Mouse (Mus musculus): Measurements from ENCODE around the gene Trim50.
"Not testable (repeated sequence)": the region's sequence is repeated elsewhere in the genome, so short reads cannot be mapped to it uniquely, and the experiment has no call there.

Trim50 gene

GRCm38 (mm10) chr5:135369196-135369595, 16.1 kb downstream of the Trim50 start:
- DNase-seq (ENCODE audit: low read depth, low spot score) = not testable (repeated sequence)

DNA sequence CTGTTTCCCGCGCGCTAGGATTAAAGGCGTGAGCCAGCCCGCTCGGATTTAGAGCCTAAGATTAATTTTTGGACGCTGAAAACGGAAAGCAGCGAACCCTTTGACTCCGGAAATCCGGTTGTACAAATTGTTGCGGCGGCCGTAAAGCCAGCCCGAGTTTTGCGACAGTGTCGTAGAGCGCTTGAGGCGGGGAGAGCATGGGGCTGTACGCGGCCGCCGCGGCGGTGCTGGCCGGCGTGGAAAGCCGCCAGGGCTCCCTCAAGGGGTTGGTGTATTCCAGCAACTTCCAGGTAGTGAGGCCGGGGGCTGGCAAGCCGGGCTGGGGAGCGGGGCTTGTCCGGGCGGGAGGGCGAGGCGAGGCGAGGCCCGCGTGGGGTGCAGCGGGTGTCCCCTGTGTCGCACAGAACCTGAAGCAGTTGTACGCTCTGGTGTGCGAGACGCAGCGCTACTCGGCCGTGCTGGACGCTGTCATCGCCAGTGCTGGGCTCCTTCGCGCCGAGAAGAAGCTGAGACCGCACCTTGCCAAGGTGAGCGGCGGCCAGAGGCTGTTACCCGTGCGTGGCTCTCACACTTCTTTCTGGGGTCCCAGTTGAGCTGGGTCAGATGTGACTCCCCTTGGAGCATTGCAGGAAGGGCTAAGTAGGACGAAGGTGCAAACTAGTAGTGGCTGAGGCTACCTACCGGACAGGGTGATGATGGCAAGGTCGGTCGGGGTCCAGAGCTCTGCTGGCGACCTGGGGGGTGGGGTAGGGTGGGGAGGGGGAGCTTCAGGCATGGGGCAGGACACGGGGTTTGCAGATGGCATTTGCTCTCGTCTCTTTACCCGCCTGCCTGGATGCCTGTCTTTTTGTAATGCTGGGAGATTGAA, 16.9 kb downstream of the Trim50 start, which contains the start of gene Nsun5:
Nsun5 (plus strand) TSS at position 167 of the 868 bp plus-strand sequence.
- peak; percentile 97 for DNase-seq (ENCODE audit: low read depth, low spot score)

DNA sequence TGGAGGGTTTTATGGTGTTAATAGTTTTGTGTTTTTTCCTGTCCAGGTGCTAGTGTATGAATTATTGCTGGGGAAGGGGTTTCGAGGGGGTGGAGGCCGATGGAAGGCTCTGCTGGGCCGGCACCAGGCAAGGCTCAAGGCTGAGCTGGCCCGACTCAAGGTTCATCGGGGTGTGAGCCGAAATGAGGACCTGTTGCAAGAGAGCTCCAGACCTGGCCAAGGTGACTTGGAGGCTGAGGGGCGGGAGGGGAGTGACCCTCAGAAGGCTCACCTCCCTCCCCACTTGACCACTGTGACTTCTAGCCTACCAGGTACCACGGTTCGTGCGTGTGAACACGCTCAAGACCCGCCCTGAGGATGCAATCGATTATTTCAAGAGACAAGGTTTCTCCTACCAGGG, 18.1 kb downstream of the Trim50 start:
- no peak for DNase-seq (ENCODE audit: low read depth, low spot score)

GRCm38 (mm10) chr5:135373601-135374000, 20.5 kb downstream of the Trim50 start:
- no peak for DNase-seq (ENCODE audit: low read depth, low spot score)

DNA sequence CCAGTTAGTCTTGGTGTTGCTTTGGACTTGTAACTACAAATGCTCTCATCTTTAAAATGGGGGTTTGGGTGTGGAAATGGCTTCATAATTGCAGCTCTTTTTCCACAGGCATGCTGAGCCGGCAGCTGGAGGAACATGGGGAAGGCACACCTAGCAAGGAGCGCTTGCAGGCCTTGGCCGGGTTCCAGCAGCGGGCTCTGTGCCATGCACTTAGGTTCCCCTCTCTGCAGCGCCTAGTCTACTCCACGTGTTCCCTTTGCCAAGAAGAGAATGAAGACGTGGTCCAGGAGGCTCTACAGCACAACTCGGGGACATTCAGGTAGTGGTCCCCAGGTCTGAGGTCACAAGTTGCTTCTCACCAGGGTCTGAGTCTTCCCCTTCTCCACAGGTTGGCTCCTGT, 22.1 kb downstream of the Trim50 start:
- no peak for DNase-seq (ENCODE audit: low read depth, low spot score)

DNA sequence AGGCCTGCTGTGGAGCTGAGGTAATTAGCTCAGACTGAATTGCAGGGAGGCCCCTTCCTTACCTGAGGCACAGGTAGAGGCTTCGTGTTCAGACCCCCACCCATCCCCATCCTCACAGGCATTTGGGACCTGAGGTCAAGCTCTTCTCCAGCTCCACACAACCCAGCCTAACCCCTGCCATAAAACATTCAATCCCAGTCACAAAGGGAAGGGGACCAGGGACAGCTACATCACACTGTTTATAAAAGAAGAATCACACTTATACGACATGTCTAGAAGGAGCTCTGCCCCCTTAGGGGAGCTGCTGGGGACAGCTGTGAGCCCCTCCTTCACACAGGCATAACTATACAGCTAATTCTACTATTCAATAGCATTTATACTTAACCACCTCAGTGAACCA, 23.2 kb downstream of the Trim50 start:
- no peak for DNase-seq (ENCODE audit: low read depth, low spot score)

GRCm38 (mm10) chr5:135380681-135381080, 27.6 kb downstream of the Trim50 start:
- DNase-seq (ENCODE audit: low read depth, low spot score) = no peak

- DNase-seq (ENCODE audit: low read depth, low spot score) = no peak
Measured at GRCm38 (mm10) chr5:135381356-135381925, 28.3 kb downstream of the Trim50 start.

DNA sequence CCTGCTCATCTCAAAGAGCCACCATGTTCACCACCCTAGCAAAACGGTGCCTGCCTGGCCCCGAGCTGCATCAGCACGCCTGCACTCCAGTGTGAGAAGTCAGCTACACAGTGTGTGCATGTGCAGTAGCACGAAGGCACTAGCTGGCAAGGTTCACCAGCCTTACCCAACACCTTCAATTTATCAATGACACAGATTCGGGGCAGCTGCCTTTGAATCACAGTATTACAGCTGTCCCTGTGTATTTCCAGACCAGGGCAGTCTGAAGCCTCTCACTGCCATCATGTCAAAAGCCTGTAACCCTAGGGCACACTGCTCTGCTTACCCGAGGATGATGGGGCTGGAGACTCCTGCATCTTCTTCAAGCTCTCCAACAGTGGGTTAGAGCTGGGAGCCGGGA, 29.7 kb downstream of the Trim50 start:
- no peak for DNase-seq (ENCODE audit: low read depth, low spot score)

DNA sequence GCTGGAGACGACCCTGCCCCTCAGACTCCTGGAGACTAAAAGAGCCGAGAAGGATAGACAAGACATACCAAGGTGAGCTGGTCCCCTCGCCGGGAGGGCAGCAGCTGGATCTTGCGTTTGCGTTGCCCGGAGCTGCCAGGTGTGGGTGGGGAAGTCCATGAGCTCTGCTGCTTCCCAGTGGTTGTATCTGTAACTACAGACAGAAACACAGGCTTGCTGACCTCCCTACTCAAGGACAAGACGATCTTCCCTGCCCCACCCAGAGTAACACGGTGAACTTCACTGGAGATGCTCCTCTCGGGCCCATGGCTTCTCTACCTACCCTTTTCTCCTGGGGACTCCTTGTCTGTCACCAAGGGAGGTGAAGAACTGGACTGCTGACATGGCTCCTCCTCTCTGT, 30.7 kb downstream of the Trim50 start:
- no peak for DNase-seq (ENCODE audit: low read depth, low spot score)

DNA sequence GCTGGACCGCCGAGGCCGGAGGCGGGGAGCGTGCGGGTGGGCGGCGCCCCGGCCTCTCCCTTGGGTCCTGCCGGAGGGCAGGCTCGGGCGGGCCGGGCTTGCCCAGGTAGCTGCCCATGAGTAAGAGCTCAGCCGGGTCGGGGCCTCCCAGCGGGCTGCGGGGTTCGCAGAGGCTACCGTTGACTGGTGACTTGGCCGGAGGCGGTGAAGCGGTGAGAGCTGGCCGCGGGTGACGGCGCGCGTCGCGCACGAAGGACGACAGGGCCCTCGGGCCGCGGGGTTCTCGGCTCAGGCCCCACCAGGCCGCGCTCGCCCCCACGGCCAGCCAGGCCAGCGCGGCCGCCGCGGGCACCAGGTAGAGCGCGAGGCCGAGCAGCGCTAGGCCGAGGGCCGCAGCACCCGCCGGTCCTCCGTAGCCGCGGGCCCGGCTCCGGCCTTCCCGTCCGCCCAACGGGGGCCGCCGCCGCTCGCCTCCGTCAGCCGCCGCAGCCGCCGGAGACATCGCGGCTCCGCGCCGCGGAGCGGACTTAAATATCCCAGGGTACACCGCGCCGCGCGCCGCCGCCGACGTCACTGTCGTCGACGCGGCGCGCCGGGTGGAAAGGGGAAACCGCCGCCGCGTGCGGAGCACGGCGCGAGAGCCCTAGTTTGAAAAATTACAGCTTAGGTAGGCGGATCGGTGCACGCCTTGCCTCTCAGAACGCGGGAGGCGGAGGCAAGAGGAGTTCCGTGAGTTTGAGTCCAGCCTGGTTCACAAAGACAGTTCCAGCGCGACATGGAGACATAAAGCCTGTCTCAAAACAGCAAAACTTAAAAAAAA, 41.1 kb downstream of the Trim50 start, which contains the start of gene Pom121:
Pom121 (minus strand) TSS at position 543 of the 820 bp plus-strand sequence.
- peak; percentile 94 for DNase-seq (ENCODE audit: low read depth, low spot score)

DNA sequence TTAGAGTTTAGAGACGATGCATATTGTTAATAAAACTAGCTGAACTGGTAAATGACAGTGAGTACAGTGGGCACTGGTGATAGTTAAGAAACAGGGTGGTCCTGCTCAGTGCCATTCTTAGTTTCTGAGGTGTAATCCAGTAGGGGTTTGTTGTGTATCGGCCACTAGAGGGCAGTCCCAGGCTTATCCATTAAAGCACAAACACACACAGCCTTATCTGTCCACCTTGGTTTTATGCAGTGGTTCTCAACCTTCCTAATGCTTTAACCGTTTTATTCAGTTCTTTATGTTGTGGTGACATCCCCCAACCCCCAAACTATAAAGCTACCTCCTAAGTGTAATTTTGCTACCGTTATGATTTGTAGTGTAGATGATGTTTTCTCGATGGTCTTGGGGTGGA, 42.7 kb downstream of the Trim50 start:
- DNase-seq (ENCODE audit: low read depth, low spot score) = peak; percentile 79

DNA sequence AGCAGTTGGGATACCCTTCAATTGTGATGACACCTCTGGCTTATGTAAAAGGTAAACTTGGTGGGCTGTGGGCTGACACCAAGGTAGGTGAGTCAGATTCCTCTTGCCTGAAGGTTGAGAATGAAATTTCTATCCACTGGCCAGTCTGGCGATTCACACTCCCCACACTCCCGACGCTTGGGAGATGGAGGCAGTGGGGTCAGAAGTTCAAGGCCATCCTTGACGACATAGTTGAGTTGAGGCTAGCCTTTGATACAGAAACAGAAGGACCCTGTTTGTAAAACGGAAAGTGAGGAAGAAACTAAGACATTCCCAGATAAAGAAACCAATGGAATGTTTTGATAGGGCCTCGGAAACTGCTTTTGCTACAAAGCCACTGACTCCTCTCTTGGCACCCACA, 46.3 kb downstream of the Trim50 start:
- DNase-seq (ENCODE audit: low read depth, low spot score) = no peak

- DNase-seq (ENCODE audit: low read depth, low spot score) = peak; percentile 85
Measured at GRCm38 (mm10) chr5:135400244-135400643, 47.1 kb downstream of the Trim50 start.

DNA sequence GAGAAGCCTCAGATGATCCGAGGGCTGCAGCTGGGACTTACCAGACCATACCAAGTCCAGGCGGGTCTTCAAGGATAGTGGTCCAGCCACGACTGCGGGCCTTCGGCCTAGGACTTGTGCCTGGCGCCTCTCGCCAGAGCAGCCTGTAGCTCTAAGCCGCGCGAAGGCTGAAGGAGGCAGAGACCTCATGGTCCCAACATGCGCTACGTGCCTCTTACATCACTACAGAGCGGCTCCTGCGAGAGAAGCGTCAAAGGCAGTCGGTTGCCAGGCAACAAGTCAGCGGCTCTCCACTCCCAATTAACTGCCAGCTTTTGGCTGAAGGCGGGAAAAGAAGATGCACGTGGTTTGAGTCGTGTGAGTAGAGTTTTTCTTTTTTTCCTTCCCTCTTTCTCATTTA, 51.5 kb downstream of the Trim50 start:
- no peak for DNase-seq (ENCODE audit: low read depth, low spot score)

- DNase-seq (ENCODE audit: low read depth, low spot score) = no peak
Measured at GRCm38 (mm10) chr5:135405437-135405836, 52.3 kb downstream of the Trim50 start.

DNA sequence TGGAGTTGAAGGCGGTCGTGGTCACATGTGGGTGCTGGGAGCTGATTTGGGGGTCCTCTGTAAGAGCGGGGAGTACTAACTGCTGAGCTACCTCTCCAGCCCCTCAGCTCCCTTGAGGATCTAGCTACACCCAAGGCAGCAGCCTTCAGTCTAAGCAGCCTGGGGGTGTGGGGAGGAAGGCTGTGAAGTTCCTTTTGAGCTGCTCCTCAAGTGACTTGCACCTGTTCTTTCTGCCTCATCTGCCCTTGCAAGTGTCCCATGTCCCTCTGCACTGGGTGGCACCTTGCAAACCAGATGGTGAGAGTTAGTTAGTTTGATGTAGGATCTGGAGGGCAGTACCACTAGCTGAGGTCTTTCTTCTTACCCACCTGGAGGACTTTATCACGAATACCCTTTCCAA, 55.0 kb downstream of the Trim50 start:
- DNase-seq (ENCODE audit: low read depth, low spot score) = no peak

GRCm38 (mm10) chr5:135410266-135410665, 57.2 kb downstream of the Trim50 start:
- DNase-seq (ENCODE audit: low read depth, low spot score) = no peak

Data from CD4-positive, CD25-positive, alpha-beta regulatory T cell, adult 2 months (primary cell).